Mouse (Mus musculus): ENCODE measurements around the gene Ugt8a.

GRCm38 (mm10) chr3:125931059-125931458 is 7.4 kb downstream of the Ugt8a start:
- TF ChIP-seq CTCF (IDR thresholded peaks at IDR 0.05; ENCODE audit: control insufficient read depth, insufficient read depth, low read length): no peak
- TF ChIP-seq POLR2A (IDR thresholded peaks at IDR 0.05; ENCODE audit: borderline replicate concordance, control insufficient read depth, low read depth, low read length): no peak

Measured in bone marrow, adult 2 months (tissue).